Mouse (Mus musculus): ENCODE measurements around the gene Pitpnm3.

DNA sequence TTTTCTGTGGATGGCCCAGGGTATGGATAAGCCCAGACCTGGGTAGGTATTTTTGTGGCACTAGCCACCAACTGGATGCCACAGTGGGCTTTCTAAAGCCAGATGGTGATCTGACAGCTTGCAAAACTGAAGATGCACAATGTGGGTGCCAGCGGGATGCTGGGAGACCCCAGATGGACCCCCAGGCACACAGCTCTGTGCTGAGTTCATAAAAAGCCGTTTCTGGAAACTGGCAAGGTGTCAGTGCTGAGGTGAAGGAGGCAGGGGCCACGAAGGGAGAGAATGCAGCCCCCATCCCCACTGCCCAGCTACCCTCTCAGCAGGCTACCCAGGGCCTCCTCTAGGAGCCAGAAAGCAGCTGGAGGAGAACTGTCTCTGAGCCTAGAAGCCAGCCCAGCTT lies 78.4 kb downstream of the Pitpnm3 start:
- TF ChIP-seq CTCF (IDR thresholded peaks at IDR 0.05) (no peak), EP300 (IDR thresholded peaks at IDR 0.05) (no peak)

Data from lung, postnatal 0 days (tissue).